Mouse (Mus musculus): ENCODE results near the gene Klhl42. TPM values are rescaled to one million over a fixed set of nuclear protein-coding genes. Genes with fewer than 3 reads are reported as not detected.

Gene Klhl42
- total RNA-seq, 1 experiment: 9.1 TPM

GRCm38 (mm10) chr6:147051666-147052065, 39.5 kb upstream of the Klhl42 start:
- no peak for TF ChIP-seq CHD2 (IDR thresholded peaks at IDR 0.05; ENCODE audit: low read depth, low read length)
- TF ChIP-seq MAFK (IDR thresholded peaks at IDR 0.05; ENCODE audit: insufficient read depth, low read depth, low read length): no peak
- no peak for TF ChIP-seq HCFC1 (IDR thresholded peaks at IDR 0.05; ENCODE audit: borderline replicate concordance, insufficient read depth, low read length)
- no peak for TF ChIP-seq ZNF384 (IDR thresholded peaks at IDR 0.05; ENCODE audit: low read depth, low read length)
- TF ChIP-seq ZC3H11A (IDR thresholded peaks at IDR 0.05; ENCODE audit: borderline replicate concordance, low read depth, low read length): no peak
- Histone ChIP-seq H3K36me3 (ENCODE audit: control insufficient read depth, insufficient read depth, low read length, poor library complexity, severe bottlenecking) (peaks cover 24% of the 10 kb centered on the region), H3K27ac (ENCODE audit: insufficient read depth, low read depth, low read length, poor library complexity, severe bottlenecking) (no peak overlapping the region), H3K9me3 (ENCODE audit: control insufficient read depth, insufficient read depth, low read depth, low read length) (no peaks in the 10 kb centered on the region), H3K4me3 (ENCODE audit: insufficient read depth in 1 of 2, low read depth in 1 of 2, low read length in 2 of 2, poor library complexity in 1 of 2, severe bottlenecking in 1 of 2) (no peak overlapping the region), H3K4me1 (ENCODE audit: control insufficient read depth in 2 of 2, insufficient read depth in 2 of 2, low read length in 2 of 2, poor library complexity in 1 of 2) (no peaks in the 10 kb centered on the region), H3K9ac (ENCODE audit: insufficient read depth, low read depth, low read length, poor library complexity, severe bottlenecking) (no peak overlapping the region)
- in situ Hi-C loops (cut with MboI; ENCODE audit: low sequenced_read_pairs in 2 of 2, unreplicated experiment in 2 of 2): no loop called here
- no peak for DNase-seq (ENCODE audit: low read depth, low spot score)

DNA sequence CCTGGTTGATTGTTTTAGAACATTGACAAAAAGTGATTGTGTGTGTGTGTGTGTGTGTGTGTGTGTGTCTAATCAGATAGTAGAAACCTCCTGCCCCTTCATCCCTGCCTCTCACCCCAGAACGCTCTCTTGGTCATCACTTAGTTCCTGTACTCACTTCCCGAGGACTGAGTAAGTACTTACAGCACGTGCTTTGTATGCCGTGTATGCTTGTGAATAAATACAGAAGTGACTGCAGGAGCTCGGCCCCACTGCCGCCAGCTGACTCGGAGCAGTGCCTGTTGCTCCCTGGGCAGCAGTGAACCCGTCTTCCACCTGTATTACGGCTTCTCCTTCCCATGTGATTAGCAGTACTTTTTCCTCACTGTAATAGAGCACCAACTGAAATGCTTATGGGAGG, 38.7 kb upstream of the Klhl42 start:
- H3K36me3 ChIP-seq (ENCODE audit: control insufficient read depth, insufficient read depth, low read length, poor library complexity, severe bottlenecking): peaks cover 26% of the 10 kb centered on the region
- TF ChIP-seq HCFC1 (IDR thresholded peaks at IDR 0.05; ENCODE audit: borderline replicate concordance, insufficient read depth, low read length): no peak
- no peak for TF ChIP-seq ZC3H11A (IDR thresholded peaks at IDR 0.05; ENCODE audit: borderline replicate concordance, low read depth, low read length)
- TF ChIP-seq CHD2 (IDR thresholded peaks at IDR 0.05; ENCODE audit: low read depth, low read length): no peak
- no peak for DNase-seq (ENCODE audit: low read depth, low spot score)

GRCm38 (mm10) chr6:147053785-147054646, 37.2 kb upstream of the Klhl42 start:
- Histone ChIP-seq H3K9me3 (ENCODE audit: control insufficient read depth, insufficient read depth, low read depth, low read length) (no peaks in the 10 kb centered on the region), H3K4me3 (ENCODE audit: insufficient read depth in 1 of 2, low read depth in 1 of 2, low read length in 2 of 2, poor library complexity in 1 of 2, severe bottlenecking in 1 of 2) (no peak overlapping the region), H3K27ac (ENCODE audit: insufficient read depth, low read depth, low read length, poor library complexity, severe bottlenecking) (no peak overlapping the region), H3K4me1 (ENCODE audit: control insufficient read depth in 2 of 2, insufficient read depth in 2 of 2, low read length in 2 of 2, poor library complexity in 1 of 2) (no peaks in the 10 kb centered on the region), H3K9ac (ENCODE audit: insufficient read depth, low read depth, low read length, poor library complexity, severe bottlenecking) (no peak overlapping the region), H3K36me3 (ENCODE audit: control insufficient read depth, insufficient read depth, low read length, poor library complexity, severe bottlenecking) (peaks cover 21% of the 10 kb centered on the region)
- in situ Hi-C loops (cut with MboI; ENCODE audit: low sequenced_read_pairs in 2 of 2, unreplicated experiment in 2 of 2): no loop called here
- TF ChIP-seq HCFC1 (IDR thresholded peaks at IDR 0.05; ENCODE audit: borderline replicate concordance, insufficient read depth, low read length) (no peak), ZNF384 (IDR thresholded peaks at IDR 0.05; ENCODE audit: low read depth, low read length) (no peak), CHD2 (IDR thresholded peaks at IDR 0.05; ENCODE audit: low read depth, low read length) (no peak), ZC3H11A (IDR thresholded peaks at IDR 0.05; ENCODE audit: borderline replicate concordance, low read depth, low read length) (no peak), MAFK (IDR thresholded peaks at IDR 0.05; ENCODE audit: insufficient read depth, low read depth, low read length) (no peak)
- DNase-seq (ENCODE audit: low read depth, low spot score): no peak

More for the DNA sequence above, 38.7 kb upstream of the Klhl42 start:
- no peaks in the 10 kb centered on the region for H3K4me1 ChIP-seq (ENCODE audit: control insufficient read depth in 2 of 2, insufficient read depth in 2 of 2, low read length in 2 of 2, poor library complexity in 1 of 2)
- no peak overlapping the region for H3K9ac ChIP-seq (ENCODE audit: insufficient read depth, low read depth, low read length, poor library complexity, severe bottlenecking)
- H3K9me3 ChIP-seq (ENCODE audit: control insufficient read depth, insufficient read depth, low read depth, low read length): no peaks in the 10 kb centered on the region
- H3K4me3 ChIP-seq (ENCODE audit: insufficient read depth in 1 of 2, low read depth in 1 of 2, low read length in 2 of 2, poor library complexity in 1 of 2, severe bottlenecking in 1 of 2): no peak overlapping the region
- in situ Hi-C loops (cut with MboI; ENCODE audit: low sequenced_read_pairs in 2 of 2, unreplicated experiment in 2 of 2): no loop called here
- H3K27ac ChIP-seq (ENCODE audit: insufficient read depth, low read depth, low read length, poor library complexity, severe bottlenecking): no peak overlapping the region

DNA sequence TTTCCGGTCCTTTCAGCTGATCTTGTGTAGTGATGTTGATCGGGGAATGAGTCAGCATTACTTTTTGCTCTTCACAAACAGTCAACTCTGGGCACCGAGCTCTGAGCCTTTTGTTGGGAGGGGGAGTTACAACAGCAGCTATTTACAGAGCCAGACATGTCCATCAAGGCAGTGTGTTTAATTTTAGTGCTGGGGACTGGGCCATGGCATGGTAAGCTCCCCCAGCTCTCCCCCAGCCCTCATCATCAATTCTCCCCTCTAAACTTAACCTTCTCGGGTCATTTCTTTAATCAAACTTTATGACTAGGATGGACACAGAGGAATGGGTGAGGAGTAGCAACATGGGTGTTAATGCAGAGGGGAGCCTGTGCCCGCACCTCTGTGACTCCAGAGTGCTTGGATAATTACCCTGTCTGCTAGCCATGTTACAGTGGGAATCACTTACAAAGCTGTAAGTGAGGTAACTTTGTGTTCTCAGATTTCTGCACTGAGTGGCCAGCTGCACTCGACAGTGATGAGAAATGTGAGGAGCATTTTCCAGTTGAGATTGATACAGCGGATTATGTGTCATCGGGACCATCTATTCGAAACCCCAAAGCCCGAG, 35.7 kb upstream of the Klhl42 start:
- Histone ChIP-seq H3K9me3 (ENCODE audit: control insufficient read depth, insufficient read depth, low read depth, low read length) (no peaks in the 10 kb centered on the region), H3K9ac (ENCODE audit: insufficient read depth, low read depth, low read length, poor library complexity, severe bottlenecking) (no peak overlapping the region), H3K4me1 (ENCODE audit: control insufficient read depth in 2 of 2, insufficient read depth in 2 of 2, low read length in 2 of 2, poor library complexity in 1 of 2) (no peaks in the 10 kb centered on the region), H3K27ac (ENCODE audit: insufficient read depth, low read depth, low read length, poor library complexity, severe bottlenecking) (no peak overlapping the region), H3K4me3 (ENCODE audit: insufficient read depth in 1 of 2, low read depth in 1 of 2, low read length in 2 of 2, poor library complexity in 1 of 2, severe bottlenecking in 1 of 2) (no peak overlapping the region), H3K36me3 (ENCODE audit: control insufficient read depth, insufficient read depth, low read length, poor library complexity, severe bottlenecking) (peaks cover 18% of the 10 kb centered on the region)
- in situ Hi-C loops (cut with MboI; ENCODE audit: low sequenced_read_pairs in 2 of 2, unreplicated experiment in 2 of 2): no loop called here
- TF ChIP-seq HCFC1 (IDR thresholded peaks at IDR 0.05; ENCODE audit: borderline replicate concordance, insufficient read depth, low read length) (no peak), ZNF384 (IDR thresholded peaks at IDR 0.05; ENCODE audit: low read depth, low read length) (no peak), CHD2 (IDR thresholded peaks at IDR 0.05; ENCODE audit: low read depth, low read length) (no peak), ZC3H11A (IDR thresholded peaks at IDR 0.05; ENCODE audit: borderline replicate concordance, low read depth, low read length) (no peak), MAFK (IDR thresholded peaks at IDR 0.05; ENCODE audit: insufficient read depth, low read depth, low read length) (no peak)
- no peak for DNase-seq (ENCODE audit: low read depth, low spot score)
